Mouse (Mus musculus): ENCODE data around the gene Lrch1.

GRCm38 (mm10) chr14:74792793-74793192 is 154.9 kb downstream of the Lrch1 start:
- TF ChIP-seq CTCF (IDR thresholded peaks at IDR 0.05; ENCODE audit: borderline replicate concordance, insufficient read depth, low read depth, low read length) (no peak), POLR2A (IDR thresholded peaks at IDR 0.05; ENCODE audit: borderline replicate concordance, insufficient read depth, low read length) (no peak)

Measured in cerebellum, adult 2 months (tissue).